Mouse (Mus musculus) thymus, postnatal 25 days (tissue): Measurements from ENCODE around the gene Tmem116.

Experiments used
- DNase-seq: peaks from one replicate; pipeline ENCODE4 v3.0.0; 2022

The Tmem116 gene

DNA sequence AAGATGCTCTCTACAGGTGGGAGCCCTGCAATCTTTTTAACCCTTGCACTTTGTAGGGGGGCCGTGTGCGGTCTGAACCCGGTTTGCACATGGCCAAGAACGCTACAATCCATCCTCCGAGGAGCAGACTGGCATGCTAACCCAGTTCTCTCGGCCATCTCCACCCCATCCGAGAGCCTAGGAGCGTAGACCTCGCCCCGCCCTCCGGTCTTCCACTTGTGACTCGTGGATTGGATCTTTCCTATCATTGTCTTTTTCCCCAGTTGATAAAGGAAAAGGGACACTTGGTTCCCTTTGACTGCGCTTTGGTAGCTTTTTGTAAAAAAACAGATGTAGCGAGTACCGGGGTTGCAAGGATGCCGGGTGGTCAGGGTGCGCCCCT is at the start of gene Tmem116:
Gene Tmem116 (plus strand): TSS at position 250 of the 382 bp plus-strand sequence.
- no peak for DNase-seq

DNA sequence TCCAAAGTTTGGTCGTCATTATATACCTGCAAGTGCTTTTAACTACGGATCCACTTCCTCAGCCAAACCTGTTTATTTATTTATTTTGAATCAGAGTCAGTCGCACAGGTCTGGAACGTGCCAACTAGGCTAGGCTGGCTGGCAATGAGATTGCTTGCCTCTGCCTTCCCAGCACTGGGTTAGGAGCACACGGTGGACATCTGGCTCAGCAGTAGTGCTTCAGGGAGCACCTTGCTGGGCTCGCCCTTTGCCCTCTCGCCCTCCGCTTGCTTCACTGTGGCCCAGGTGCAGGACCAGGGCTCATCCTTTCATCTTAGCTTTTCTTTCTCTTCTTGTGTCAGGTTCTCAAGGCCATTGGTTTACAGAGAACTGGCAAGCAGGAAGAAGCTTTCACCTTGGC is 43.8 kb upstream of the Tmem116 start:
- DNase-seq, result no peak

DNA sequence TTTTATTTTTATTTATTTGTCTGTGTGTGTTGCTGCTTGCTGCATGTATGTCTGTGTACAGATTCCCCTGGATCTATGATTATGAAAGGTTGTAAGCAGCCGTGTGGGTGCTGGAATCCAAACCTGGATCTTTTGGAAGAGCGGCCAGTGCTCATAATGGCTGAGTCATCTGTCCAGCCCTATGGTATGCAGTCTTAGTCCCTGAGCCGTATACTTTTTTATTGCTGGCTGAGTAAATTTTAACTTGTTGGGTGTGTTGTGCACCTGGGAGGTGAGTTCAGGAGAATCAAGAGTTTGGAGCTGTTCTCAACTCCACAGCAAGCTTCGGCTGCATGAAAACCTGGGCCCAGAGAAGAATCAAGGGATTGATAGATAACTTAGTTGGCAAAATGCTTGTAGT is 40.7 kb upstream of the Tmem116 start:
- DNase-seq, result no peak

DNA sequence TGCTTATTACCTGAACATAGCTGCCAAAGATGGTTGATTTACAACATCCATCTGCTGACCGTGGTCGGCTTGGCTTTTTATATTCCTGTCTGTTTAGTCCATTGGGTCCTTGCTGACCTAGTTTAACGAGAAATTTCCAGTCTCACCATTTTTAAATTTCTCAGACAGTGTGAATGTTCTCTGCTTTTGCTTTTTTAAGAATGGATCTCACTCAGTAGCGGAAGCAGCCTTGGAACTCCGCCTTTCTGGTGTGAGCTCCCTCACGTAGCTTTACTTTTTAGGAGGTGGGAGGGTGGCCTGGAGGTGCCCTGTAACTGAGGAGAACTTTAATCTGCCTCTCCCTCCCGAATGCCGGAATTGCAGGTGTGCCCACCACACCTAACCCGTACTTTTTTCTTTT is 31.0 kb upstream of the Tmem116 start:
- DNase-seq, result no peak

DNA sequence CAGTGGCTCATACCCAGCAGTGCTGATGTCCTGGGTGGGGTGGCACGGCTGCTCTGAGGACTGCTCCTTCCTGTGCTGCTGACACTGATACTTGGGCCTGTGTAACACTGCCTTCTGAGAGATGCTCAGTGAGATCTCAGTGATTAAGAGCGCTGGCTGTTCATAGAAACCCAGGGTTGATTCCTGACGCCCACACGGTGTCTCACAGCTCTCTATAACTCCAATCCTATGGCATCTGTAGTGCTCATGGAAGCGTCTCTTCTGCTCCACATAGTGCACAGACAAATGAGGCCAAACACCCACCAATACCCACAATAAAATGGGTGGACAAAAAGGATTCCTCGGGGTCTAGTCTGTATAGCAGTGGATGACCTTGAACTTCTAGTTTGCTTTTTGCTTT is 28.9 kb upstream of the Tmem116 start:
- no peak for DNase-seq

DNA sequence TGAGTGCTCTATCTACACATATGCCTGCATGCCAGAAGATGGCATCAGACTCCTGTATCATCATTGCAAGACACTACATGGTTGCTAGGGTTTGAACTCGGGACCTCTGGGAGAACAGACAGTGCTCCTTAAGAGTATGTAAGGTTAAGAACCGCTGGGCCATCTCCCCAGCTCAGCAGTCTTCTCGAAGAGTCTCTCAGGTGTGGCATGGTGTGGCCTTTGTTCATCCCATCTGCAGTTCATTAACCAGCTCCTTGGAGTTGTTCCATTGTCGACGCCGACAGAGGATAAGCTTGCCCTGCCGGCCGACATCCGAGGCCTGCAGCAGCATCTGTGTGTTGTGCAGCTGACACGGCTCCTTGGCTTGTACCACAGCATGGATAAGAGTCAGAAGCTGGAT is 28.4 kb upstream of the Tmem116 start:
- no peak for DNase-seq

DNA sequence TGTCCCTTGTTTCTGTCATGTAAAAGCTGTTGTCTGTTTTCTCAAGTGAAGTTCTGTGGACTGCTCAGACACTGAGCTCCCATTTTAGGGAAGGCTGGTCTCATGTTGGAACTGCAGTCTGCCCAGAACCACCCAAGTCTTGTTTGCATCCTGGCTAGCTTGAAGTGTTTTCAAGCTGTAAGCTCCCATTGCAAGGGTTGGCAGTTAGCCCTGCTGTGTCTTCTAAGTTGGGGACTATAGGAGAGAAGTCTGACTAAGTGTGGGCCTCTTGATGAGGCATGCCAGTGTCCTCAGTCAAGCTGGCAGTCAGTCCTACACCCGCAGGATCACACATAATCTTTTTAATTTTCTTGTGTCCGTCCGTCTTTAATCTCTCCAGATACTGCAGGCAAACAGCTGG is 22.7 kb upstream of the Tmem116 start:
- no peak for DNase-seq

DNA sequence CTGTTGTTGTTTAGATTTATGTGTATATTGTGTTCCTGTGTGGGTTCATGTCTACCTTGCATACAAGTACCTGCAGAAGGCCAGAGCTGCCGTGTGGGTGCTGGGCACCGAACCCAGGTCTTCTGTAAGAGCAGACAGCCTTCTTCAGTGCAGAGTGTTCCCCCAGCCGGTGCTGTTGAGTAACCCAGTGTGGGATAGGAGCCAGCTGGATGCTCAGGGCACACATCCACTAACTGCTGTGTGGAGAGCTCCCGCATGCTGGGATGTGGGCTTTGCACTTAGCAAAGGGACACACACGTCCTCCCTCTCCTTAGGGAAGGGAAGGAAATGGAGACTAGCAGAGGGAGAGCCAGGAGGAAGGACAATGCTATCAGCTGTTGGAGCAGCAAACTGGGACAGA is 13.6 kb upstream of the Tmem116 start:
- no peak for DNase-seq

DNA sequence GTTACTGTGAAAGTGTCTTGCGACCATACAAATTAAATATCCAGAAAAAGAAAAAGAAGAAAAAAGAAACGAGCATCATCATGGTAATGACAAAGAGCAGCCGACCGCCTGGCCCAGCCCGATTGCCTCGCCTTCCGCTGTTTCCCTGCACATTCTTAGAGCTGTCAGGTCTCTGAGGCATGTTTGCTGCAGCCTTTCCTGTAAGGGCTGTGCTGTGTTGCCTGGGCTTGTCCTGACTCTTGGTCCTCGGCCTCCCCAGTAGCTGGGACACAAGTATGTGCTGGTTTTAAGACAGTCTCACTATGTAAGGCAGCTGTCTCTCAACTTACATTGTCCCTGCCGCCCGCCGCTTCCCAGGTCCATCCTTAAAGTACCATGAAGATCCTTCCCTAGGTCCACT is 12.9 kb upstream of the Tmem116 start:
- no peak for DNase-seq

DNA sequence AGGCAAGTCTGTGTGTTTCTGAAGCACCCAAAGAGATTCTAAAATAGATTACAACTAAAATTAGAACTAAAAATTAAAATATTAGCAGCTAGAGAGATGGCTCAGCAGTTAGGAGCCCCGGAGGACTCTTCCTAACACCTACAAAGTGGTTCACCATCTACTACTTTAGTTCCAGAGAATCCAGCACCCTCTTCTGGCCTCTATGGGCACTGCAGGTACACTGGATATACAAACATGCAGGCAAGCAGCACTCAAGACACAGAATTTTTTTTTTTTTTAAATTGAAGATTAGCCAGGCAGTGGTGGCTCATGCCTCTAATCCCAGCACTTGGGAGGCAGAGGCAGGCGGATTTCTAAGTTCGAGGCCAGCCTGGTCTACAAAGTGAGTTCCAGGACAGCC is 8.1 kb upstream of the Tmem116 start:
- DNase-seq, result peak; percentile 53

DNA sequence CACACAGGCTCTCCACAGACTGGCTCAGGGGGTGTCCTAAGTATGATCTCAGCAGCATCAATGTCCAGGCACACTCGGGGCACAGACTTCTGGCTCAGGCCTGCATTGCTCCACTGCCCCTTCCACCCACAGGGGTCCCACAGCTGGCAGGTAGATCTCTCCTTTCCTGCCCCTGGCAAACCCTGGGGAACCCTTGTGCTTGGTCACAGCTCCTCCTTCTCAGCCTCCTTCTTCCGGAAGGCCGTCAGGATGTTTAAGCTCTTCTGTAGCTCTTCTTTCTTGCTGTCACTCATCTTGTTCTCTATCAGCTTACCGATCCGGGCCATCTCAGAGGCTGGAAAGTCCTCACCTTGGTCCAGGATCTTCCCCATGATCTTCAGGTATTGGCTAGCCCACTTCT is 6.8 kb upstream of the Tmem116 start:
- no peak for DNase-seq

DNA sequence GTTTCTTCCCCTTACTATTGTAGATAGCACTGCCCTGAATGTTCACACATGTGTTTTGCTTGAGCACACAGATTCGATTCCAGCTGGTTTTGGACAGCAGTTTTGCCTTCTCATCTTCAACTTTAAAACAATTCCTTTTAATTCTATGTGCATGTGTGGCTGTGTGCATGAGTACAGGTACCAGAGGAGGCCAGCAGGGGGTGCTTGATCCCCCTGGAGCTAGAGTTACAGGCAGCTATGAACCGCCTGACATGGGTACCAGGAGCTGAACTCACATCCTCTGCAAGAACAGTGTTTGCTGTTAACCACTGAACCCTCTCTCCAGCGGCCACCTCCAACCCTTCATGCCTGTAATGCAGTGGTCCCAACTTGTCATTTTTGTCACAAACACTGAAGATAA is 3.2 kb upstream of the Tmem116 start:
- peak; percentile 20 for DNase-seq

DNA sequence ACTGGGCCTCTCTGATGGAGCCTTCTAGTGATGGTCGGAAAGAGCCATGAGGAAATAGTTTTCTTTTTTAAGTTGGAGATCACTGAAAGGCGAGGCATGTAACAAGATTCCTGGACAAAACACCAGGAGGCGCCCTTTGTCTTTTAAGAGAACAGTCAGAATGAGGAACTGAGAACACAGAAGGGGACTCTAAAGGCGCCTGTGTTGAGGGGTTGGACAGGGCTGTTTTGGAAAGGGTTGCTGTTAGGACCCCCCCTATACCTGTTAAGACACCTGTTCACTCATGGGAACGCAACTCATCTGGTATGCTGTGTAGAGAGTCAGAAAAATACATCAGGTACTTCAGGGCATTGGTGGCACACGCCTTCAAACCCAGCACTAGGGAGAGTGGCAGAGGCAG is 1.7 kb upstream of the Tmem116 start:
- DNase-seq, result peak; percentile 72

DNA sequence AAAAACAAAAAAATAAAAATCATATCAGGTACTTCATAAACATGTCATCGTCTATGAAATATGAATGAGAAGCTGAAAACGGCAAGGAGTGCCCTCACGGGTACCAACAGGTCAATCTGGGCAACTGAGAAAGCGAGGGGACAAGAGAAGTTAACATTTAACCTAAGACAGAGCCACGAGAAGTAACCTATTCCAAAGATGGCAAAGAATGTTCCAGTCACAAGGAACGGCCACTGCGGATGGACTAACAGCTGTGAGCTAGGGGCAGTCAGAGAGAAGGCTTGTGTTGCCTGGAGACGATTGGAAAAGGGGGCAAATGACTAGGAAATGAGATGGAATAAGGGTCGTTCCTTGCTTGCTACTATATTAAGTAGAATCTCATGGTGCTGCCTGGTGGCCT is 1.2 kb upstream of the Tmem116 start:
- DNase-seq, result no peak

DNA sequence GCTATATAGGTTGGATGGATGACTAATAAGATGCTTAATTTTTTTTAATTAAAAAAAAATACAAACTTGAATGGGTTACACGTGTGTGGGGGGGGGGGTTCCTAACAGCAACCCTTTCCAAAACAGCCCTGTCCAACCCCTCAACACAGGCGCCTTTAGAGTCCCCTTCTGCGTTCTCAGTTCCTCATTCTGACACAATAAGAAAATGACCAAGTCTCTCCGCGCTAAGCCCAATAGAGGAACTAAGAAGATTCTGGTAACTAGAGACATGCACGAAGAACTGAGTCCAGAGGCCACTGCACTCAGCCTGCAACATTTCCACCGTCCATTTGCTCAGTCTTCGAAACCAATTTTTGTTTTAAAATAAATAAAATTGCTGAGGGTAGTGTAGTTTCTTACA is 490 bp upstream of the Tmem116 start:
- DNase-seq, result no peak

DNA sequence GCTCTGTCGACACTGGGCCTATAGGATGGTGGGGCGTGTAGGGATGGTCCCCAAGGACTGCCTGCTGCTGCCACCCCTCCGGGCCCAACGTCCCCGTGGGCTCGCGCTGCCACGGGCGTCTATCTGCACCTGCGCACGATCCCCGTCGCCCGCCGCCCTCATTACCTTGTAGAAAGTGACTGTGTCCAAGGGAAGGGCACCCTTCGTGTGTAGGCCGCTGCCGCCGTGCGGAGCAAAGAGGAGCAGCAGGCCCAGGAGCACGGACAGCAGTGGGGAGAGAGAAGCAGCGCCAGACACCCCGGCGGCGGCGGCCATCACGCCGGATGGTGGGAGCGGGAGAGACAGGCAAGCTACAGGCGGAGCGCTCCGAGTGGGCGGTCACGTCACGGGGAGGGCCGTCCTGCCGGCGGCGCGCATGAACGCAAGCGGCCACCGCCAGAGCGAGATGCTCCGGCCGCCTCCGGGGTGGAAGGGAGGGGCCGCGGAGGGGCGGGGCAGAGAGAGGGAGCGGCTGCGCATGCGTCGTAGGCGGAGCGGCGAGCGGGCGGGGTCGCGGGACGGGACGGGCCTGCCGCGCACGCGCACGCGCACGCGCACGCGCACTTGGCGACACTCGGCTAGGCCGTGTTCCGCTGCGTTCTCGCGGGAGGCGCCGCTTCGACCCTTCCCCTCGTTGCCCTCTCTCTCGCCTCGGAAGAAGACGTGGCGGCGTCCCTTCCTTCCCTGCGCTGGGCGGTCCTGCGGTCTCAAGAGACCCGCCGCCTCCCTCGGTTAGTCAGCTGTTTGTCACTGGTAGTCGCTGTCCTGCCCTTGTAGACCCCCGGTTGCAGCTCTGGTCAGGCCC is 555 bp downstream of the Tmem116 start, which contains the start of gene Erp29:
Gene Erp29 (minus strand): TSS at position 481 of the 844 bp plus-strand sequence.
- peak; percentile 100 for DNase-seq

DNA sequence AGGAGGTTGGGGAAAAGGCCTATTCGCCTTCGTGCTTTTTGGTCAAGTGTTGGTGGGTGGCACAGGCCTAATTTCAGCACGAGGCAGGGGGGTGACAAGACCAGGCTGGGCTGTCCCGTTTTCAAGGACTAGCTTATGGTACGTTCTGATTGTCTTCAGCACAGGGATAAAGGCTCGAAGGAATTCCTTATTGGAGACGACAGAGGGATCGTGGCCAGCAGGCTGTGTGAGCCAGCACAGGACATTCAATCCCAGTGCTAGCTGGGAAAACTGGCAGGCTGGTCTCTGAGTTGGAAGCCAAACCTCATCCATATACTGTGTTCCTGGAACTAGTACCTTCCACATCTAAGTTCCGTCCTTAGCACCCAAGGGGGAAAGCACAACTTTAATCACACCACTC is 1.2 kb downstream of the Tmem116 start:
- DNase-seq, result no peak

DNA sequence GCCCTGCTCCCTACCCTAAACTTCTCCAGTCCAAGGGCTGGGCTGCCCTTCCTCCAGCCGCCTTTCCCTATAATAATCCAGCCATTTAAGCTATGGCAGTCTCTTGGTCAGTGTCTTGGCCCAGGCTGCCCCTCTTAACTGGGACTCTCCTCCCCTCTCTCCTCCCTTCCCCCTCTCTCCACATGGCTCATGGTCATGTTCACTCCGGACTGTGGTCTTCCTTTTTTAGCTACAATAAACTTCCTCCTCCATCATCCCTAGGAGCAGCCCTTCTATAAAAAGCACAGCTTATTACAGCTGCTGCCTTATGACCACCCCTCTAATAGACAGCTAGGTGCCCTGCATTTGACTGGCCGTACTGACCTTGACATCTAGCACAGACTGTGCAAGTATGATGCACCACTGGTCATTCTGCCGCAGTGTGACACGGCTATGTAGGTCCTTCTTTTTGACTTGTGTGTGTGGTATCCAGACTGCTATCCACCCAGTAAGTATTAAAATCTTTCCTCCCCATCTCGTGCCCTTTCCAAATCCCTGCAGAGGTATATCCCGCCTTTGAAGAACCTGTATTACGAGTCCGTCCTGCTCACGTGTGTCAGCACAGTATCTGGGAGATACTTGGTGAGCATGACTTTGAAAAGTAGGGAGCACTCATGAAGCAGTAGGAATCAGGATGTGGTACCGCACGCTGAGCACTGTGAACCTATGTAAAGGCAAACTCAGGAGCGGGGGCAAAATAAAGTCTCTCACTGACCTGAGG is 2.2 kb downstream of the Tmem116 start:
- no peak for DNase-seq

DNA sequence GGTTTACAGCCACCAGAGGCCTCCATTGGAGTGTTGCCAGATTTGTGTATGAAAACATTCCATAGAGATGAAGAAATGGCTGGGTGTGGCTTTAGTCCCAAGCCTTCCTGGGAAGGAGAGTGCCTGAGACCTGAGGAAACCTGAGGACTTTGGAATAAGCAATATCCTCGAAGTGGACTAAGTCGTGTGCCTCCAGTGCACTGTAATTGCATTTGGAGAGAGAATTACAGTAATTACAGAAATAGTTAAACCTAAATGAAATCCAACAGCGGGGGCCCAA is 2.8 kb downstream of the Tmem116 start:
- no peak for DNase-seq

DNA sequence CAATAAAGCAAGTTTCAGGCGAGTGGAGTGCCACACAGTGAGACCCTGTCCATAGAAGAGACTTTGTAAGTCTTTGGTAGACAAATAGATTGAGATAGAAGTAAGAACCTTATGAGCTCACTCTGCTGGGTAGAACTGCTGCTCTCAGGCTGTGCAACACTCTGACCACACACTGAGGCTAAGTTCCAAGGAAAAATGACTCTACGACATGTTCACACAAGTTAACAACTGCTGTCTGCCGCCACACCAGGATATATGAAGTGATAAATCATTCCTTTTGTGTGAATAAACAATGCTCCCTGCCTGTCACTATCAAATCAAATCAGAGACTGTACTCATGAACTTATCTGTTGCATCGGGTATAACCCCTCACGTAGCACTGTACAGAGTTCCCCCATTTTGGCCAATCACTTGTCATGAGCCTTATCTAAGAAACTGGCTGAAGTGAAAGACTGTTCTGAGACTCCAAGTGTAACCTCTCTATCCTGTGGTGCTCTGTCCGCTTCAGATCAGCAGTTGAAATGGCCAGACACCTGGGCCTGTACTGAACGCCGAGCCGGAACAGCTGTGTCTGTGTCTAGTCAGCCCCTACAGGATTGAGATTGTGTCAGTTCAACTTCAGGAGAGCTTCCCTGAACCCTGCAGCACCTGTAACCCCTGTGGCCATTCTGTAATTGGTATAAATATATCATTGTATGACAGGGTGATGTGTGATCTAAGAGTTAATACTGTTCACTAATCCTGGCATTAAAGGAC is 4.0 kb downstream of the Tmem116 start:
- no peak for DNase-seq

DNA sequence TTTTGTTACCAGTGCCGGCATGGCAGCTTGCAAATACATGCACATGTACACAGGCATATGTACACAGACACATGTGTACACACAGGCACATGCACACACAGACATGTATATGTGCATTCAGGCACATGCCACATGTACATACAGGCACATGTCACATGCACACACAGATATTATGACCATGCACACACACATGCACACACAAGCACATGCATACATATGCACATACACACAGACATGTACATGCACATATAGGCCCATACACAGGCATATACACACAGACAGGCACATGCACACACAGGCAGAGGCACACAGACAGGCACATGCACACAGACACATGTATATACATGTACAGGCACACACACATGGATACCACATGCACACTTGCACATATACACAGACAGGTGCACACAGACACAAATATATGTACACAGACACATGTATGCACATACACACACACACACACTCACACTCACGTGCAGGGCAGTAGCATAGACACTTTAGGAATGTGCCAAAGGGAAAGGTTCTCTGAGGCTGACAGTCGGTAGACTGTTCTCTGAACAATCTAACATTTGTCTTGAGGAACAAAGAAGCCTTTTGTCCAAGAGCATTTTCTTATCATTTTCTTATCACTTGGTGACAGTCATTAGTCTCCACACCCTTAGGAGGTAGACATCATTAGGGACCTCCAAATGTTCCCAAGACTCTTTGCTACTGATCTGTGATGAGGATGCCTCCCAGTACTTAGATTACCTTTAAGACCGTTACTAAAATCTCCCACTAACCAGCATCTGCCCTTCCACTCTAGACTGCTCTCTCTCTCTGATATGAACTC is 9.9 kb downstream of the Tmem116 start:
- DNase-seq, result no peak

DNA sequence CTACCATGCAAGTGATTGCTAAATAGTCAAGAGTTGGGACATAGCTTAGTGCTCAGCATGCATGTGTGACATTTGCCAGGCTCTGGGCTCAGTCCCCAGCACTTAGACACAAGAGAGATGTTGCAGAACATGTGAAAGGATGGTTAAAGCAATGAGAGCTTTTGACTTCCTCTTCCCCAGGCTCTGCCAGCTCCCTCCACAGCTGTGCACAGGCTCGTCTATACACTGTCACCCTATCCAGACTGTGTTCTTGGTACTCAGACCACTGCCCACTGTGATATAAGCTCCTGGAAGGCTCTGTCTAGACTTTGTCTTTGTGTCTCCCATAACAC is 10.4 kb downstream of the Tmem116 start:
- DNase-seq, result no peak

DNA sequence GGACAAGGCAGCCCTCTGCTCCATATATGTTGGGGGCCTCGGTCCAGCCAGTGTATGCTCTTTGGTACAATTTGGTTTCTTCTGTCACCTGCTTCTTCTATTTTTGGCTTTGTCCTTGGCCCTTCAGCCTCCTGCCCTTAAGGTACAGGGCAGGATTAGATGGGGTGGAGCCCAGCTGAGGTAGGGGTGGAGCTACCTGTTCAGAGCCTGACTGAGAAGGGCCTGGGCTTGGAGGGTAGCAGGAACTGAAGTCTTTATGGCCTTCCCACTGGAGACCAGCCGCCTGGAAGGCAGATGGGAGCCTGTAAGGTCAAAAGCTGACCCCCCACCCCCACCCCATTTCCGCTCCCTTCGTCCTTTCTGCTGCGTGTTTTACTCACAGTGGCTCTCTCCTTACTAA is 11.3 kb downstream of the Tmem116 start:
- no peak for DNase-seq
